Mouse (Mus musculus) MEL-GATA-1-ER (cell line): Measurements from ENCODE around the gene Spns3.

Source experiments
- DNase-seq: peaks from one replicate; pipeline ENCODE4 v3.0.0-alpha.2; 2012; ENCODE audit warnings: low read depth; ENCODE audit errors: extremely low read depth

Gene Spns3

GRCm38 (mm10) chr11:72550134-72550988 lies at the start of gene Spns3:
Gene Spns3, minus strand, starts transcription at chr11:72550506.
- peak; percentile 87 for DNase-seq

GRCm38 (mm10) chr11:72597780-72598179 lies 47.5 kb upstream of the Spns3 start:
- DNase-seq, result no peak

- DNase-seq, result no peak
Observed at GRCm38 (mm10) chr11:72595010-72595737, 44.9 kb upstream of the Spns3 start.

GRCm38 (mm10) chr11:72587537-72588233 lies 37.4 kb upstream of the Spns3 start:
- DNase-seq, result no peak

- DNase-seq, result no peak
Observed at GRCm38 (mm10) chr11:72586570-72586969, 36.3 kb upstream of the Spns3 start.

GRCm38 (mm10) chr11:72583092-72583491 lies 32.8 kb upstream of the Spns3 start:
- DNase-seq, result no peak

- DNase-seq, result no peak
Observed at GRCm38 (mm10) chr11:72582448-72582705, 32.1 kb upstream of the Spns3 start.

GRCm38 (mm10) chr11:72581609-72582447 lies 31.5 kb upstream of the Spns3 start:
- no peak for DNase-seq

- no peak for DNase-seq
Observed at GRCm38 (mm10) chr11:72578471-72578870, 28.2 kb upstream of the Spns3 start.

GRCm38 (mm10) chr11:72576466-72577351 lies 26.4 kb upstream of the Spns3 start:
- no peak for DNase-seq

GRCm38 (mm10) chr11:72576111-72576465 lies 25.8 kb upstream of the Spns3 start:
- DNase-seq, result no peak

- no peak for DNase-seq
Observed at GRCm38 (mm10) chr11:72573819-72574218, 23.5 kb upstream of the Spns3 start.

- DNase-seq, result peak; percentile 63
Observed at GRCm38 (mm10) chr11:72570319-72570979, 20.1 kb upstream of the Spns3 start.

- DNase-seq, result no peak
Observed at GRCm38 (mm10) chr11:72569671-72570318, 19.5 kb upstream of the Spns3 start.

- peak; percentile 71 for DNase-seq
Observed at GRCm38 (mm10) chr11:72569051-72569450, 18.7 kb upstream of the Spns3 start.

- DNase-seq, result no peak
Observed at GRCm38 (mm10) chr11:72566816-72567338, 16.6 kb upstream of the Spns3 start.

- no peak for DNase-seq
Observed at GRCm38 (mm10) chr11:72566304-72566703, 16.0 kb upstream of the Spns3 start.

- DNase-seq, result peak; percentile 57
Observed at GRCm38 (mm10) chr11:72564232-72564807, 14.0 kb upstream of the Spns3 start.

- no peak for DNase-seq
Observed at GRCm38 (mm10) chr11:72560661-72561060, 10.4 kb upstream of the Spns3 start.
